Mouse (Mus musculus) stomach, embryonic 14.5 days (tissue): ENCODE measurements at regions not wholly inside any gene's neighbourhood (a gene's known extent, or its start where the extent isn't known, plus 50 kb on each side); places are given as distances from the start of the nearest gene placed in this dataset.

Experiments
- ATAC-seq: fragments of 200-750 bp; cut with Nextera tagmentation; 2 replicates; pipeline ENCODE4 v1.8.0; 2017; ENCODE audit warnings: low read depth, moderate TSS enrichment; ENCODE audit not compliant: insufficient number of reproducible peaks, insufficient read depth, low FRiP score
- H3K27ac ChIP-seq: fragments of 300-500 bp; sonication (generic); 2 replicates; pipeline ENCODE4 v1.5.1; 2014; ENCODE audit warnings: mild to moderate bottlenecking, low read length, moderate library complexity, mixed read lengths
- H3K27me3 ChIP-seq: fragments of 300-500 bp; sonication (generic); 2 replicates; pipeline ENCODE4 v1.6.1; 2014; ENCODE audit warnings: low read length, control low read depth, mixed read lengths; ENCODE audit not compliant: control insufficient read depth, insufficient read depth
- H3K36me3 ChIP-seq: fragments of 300-500 bp; sonication (generic); 2 replicates; pipeline ENCODE4 v1.6.1; 2014; ENCODE audit warnings: mild to moderate bottlenecking, control low read depth, low read length, moderate library complexity, mixed read lengths; ENCODE audit not compliant: control insufficient read depth, insufficient read depth
- H3K4me1 ChIP-seq: fragments of 300-500 bp; sonication (generic); 2 replicates; pipeline ENCODE4 v1.6.1; 2014; ENCODE audit warnings: low read length, control low read depth, mixed read lengths; ENCODE audit not compliant: control insufficient read depth, insufficient read depth
- H3K4me2 ChIP-seq: fragments of 300-500 bp; sonication (generic); replicated peaks from 2 replicates; pipeline ENCODE4 v1.6.1; 2014; ENCODE audit warnings: low read depth, low read length, control low read depth
- H3K4me3 ChIP-seq: fragments of 300-500 bp; sonication (generic); 2 replicates; pipeline ENCODE4 v1.5.1; 2014; ENCODE audit warnings: low read depth, low read length, control low read depth
- H3K9ac ChIP-seq: fragments of 300-500 bp; sonication (generic); replicated peaks from 2 replicates; pipeline ENCODE4 v1.6.1; 2014; ENCODE audit warnings: low read depth, mild to moderate bottlenecking, control low read depth, low read length, moderate library complexity, mixed read lengths
- H3K9me3 ChIP-seq: fragments of 300-500 bp; sonication (generic); 2 replicates; pipeline ENCODE4 v1.6.1; 2016; ENCODE audit warnings: low read depth, low read length, control low read depth; ENCODE audit not compliant: control insufficient read depth
- WGBS: fragments of 180-500 bp; shearing (Covaris S2); extraction: QIAGEN DNeasy Blood & Tissue Kit; methylation state at CpG from one replicate; pipeline ENCODE4 v1.1.7; 2014; 5-methylcytosine and 5-hydroxymethylcytosine counted together

DNA sequence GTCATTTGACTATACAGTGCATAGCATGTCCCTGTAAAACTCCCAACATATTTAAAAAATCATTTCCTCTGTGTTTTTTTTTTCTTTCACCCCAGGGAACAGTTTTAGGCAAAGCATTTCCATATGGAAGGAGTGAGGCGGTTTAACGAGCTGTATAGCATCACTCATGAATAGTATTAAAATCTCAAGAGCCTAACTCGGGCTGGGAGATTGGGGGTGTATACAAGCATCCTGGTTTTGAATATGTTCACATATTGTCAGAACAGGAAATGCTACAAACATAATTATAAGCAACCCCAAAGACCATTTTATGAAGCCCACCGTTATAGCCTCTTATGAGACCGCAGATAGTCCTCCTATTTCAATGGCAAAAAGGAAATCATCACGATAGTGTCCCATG, 370.5 kb downstream of the Pros1 start:
- H3K4me1 ChIP-seq = no peaks in the 10 kb centered on the region
- 80% methylated on average over 6 of the region's 6 CpGs for WGBS
- no peak overlapping the region for H3K27ac ChIP-seq
- no peaks in the 10 kb centered on the region for H3K27me3 ChIP-seq
- no peak overlapping the region for H3K9ac ChIP-seq
- H3K4me2 ChIP-seq = no peak overlapping the region
- H3K36me3 ChIP-seq = no peaks in the 10 kb centered on the region
- ATAC-seq = no peak
- H3K4me3 ChIP-seq = no peak overlapping the region
- H3K9me3 ChIP-seq = no peaks in the 10 kb centered on the region

DNA sequence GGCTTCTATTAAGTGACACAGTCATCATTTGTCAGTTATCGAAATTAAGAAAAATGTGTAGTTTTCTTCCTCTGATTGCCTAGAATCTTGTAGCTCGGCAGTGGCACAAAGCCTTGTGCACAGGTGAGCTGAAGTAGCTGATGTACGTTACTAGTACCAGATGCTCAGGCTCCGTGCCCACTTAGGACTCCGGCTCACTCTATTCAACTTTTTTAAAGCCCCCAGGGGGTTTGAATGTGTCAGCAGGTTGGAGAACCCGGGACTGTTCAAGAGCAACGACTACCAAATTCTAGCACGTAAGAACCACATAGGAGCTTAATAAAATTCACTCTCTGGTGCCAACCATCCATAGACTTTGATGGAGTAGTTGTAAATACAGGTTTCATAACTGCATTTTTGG, 371.0 kb downstream of the Pros1 start:
- Histone ChIP-seq H3K9ac (no peak overlapping the region), H3K27me3 (no peaks in the 10 kb centered on the region), H3K4me3 (no peak overlapping the region), H3K9me3 (no peaks in the 10 kb centered on the region), H3K36me3 (no peaks in the 10 kb centered on the region), H3K4me2 (no peak overlapping the region), H3K4me1 (no peaks in the 10 kb centered on the region), H3K27ac (no peak overlapping the region)
- no peak for ATAC-seq
- 86% methylated on average over 8 of the region's 8 CpGs for WGBS

DNA sequence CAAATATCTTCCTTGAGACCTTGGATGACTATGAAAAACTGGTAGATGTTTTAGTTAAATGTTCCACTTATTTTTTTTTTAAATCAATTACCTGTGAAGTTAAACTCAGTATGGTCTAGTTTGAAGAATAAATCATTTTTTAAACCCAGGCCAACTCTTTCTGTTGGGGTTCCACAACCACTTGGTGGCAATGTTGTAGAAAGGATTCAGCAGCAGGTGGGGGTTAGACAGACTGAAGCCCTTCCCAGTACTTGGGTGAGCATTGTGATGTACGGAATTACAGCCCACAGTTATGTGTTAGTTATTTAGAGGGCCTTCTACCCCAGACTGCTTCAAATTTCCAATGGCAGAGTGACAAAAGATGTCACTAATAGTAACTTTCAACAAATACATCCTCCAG, 375.0 kb downstream of the Pros1 start:
- WGBS = 26% methylated on average over 1 of the region's 1 CpGs
- no peaks in the 10 kb centered on the region for H3K27me3 ChIP-seq
- H3K4me3 ChIP-seq = no peak overlapping the region
- no peak overlapping the region for H3K27ac ChIP-seq
- H3K4me1 ChIP-seq = no peaks in the 10 kb centered on the region
- no peak for ATAC-seq
- no peak overlapping the region for H3K4me2 ChIP-seq
- no peak overlapping the region for H3K9ac ChIP-seq
- H3K9me3 ChIP-seq = no peaks in the 10 kb centered on the region
- no peaks in the 10 kb centered on the region for H3K36me3 ChIP-seq

DNA sequence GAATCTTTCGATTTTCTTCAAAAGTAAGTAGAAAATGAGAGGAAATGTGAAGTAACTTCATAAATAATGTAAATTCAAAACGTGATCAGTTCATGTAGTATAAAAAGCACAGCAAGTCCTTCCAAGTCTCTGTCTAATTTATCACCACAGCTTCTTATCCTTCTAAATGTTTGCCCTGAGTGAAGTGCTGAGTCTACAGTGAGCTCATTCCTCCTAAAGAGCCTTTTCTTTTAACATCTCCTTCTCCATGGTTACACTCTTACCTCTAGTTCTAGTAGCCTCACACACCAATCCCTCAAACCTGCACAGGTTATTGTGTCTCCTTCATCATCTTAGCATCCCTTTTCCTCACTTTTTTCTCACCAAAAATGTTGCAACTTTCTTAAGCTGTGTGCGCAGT, 375.5 kb downstream of the Pros1 start:
- H3K27ac ChIP-seq = no peak overlapping the region
- H3K9ac ChIP-seq = no peak overlapping the region
- H3K27me3 ChIP-seq = no peaks in the 10 kb centered on the region
- H3K4me1 ChIP-seq = no peaks in the 10 kb centered on the region
- WGBS = 65% methylated on average over 3 of the region's 3 CpGs
- H3K36me3 ChIP-seq = no peaks in the 10 kb centered on the region
- no peak overlapping the region for H3K4me2 ChIP-seq
- H3K9me3 ChIP-seq = no peaks in the 10 kb centered on the region
- ATAC-seq = no peak
- no peak overlapping the region for H3K4me3 ChIP-seq

DNA sequence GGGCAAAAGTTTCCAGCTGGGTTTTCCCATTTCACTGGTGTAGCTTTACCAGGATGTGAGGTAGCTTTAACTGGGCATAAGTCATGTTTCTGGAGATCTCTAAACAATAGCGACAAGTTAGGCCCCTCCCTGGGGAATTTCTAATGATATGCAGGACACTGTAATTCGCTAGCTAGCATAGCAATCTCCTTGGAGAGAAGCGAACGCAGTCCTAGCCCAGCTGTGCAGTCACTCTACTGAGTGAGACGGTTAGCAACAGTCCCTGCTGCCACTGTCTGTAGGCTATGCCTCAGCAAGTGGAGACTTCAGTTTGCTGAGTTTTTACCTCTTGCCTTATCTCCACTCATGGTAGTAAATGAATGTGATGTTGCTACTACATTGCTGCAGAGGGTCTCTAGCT, 416.1 kb downstream of the Pros1 start:
- ATAC-seq = no peak
- H3K27ac ChIP-seq = no peak overlapping the region
- H3K4me1 ChIP-seq = no peaks in the 10 kb centered on the region
- H3K27me3 ChIP-seq = no peaks in the 10 kb centered on the region
- H3K36me3 ChIP-seq = no peaks in the 10 kb centered on the region
- WGBS = 28% methylated on average over 5 of the region's 5 CpGs
- no peak overlapping the region for H3K4me2 ChIP-seq
- no peak overlapping the region for H3K9ac ChIP-seq
- H3K9me3 ChIP-seq = no peaks in the 10 kb centered on the region
- no peak overlapping the region for H3K4me3 ChIP-seq

DNA sequence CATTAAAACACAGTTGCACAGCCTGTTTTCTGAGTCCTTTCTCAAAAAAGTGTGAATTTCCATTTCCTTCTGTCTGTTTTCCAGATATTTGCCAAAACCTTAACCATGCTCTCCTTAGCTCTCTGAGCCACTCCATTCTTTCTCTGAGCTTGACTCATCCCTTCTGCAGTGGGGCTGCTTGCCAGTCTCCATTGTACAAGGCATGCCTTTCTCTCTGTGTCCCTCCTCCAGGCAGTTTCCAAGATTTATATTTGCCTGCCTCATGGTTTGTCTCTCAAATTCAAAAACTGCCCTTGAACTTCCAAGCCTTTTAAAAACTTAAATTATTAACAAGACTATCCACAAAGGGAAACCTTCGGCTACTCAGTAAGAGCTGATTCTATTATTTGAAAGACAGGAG, 423.4 kb downstream of the Pros1 start:
- no peaks in the 10 kb centered on the region for H3K9me3 ChIP-seq
- no peak overlapping the region for H3K27ac ChIP-seq
- no peak overlapping the region for H3K4me3 ChIP-seq
- H3K36me3 ChIP-seq = no peaks in the 10 kb centered on the region
- H3K27me3 ChIP-seq = no peaks in the 10 kb centered on the region
- ATAC-seq = no peak
- 68% methylated on average over 1 of the region's 1 CpGs for WGBS
- no peak overlapping the region for H3K9ac ChIP-seq
- H3K4me1 ChIP-seq = no peaks in the 10 kb centered on the region
- no peak overlapping the region for H3K4me2 ChIP-seq

DNA sequence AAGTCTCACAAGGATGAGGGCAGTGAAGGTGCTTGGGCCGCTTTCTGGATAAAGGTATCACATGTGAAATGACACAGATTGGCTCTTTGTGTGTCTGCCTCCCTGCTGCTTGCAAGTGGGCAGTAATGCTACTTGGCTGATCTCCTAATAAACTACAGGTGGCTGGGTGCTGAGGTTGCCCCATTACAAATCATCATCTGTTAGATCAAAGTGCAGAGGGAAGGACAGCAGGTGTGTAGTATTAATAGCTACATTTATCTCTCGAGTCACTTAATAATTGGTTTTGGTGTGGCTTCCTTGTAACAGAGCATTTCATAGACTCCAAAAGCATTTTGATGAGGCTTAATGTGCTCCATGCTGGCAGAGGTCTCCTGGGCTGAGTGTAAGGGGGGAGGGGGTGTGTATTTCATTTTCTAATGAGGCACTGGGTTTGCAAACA, 424.2 kb downstream of the Pros1 start:
- Histone ChIP-seq H3K9me3 (no peaks in the 10 kb centered on the region), H3K27me3 (no peaks in the 10 kb centered on the region), H3K4me2 (no peak overlapping the region), H3K9ac (no peak overlapping the region), H3K4me1 (no peaks in the 10 kb centered on the region), H3K27ac (no peak overlapping the region), H3K36me3 (no peaks in the 10 kb centered on the region), H3K4me3 (no peak overlapping the region)
- 55% methylated on average over 2 of the region's 2 CpGs for WGBS
- no peak for ATAC-seq

DNA sequence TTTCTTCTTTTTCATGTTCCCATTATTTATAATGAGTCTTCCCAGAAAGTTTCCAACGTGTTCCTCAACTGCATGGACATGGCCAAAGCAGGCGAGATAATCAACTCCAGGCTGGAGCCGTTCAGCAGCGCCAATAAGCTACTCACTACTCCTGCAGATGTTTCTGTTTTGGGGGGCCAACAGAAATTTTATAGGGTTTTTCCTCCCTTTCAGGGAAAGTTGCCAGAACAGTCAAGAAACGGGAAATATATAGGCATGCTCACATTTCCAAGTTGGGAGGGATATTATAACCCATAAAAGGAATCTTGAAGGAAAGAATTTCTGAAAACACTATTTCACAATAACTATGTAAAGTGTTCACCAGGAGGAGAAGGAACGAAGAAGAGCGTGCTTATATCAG, 433.5 kb downstream of the Pros1 start:
- WGBS = 52% methylated on average over 7 of the region's 7 CpGs
- Histone ChIP-seq H3K4me3 (no peak overlapping the region), H3K36me3 (no peaks in the 10 kb centered on the region), H3K9me3 (no peaks in the 10 kb centered on the region), H3K4me2 (no peak overlapping the region), H3K27me3 (no peaks in the 10 kb centered on the region), H3K27ac (no peak overlapping the region), H3K4me1 (no peaks in the 10 kb centered on the region), H3K9ac (no peak overlapping the region)
- no peak for ATAC-seq

DNA sequence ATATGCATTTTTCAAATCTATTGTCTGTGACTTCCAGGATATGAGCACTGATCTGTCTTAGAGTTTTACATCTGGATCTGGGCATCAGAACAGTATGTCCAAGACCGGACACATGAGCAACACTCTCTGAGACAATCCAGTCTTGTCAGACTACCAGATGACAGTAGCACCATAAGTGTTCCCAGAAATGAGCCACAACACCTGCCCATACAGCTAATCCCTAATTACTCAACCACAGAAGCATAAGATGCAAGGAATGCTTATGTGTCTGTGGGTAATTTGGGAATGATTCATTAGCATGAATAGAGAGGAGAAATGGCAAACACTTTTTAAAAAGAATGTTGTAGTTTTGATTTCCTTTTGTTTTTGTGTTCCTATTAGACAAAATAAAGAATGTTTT, 457.6 kb downstream of the Pros1 start:
- 97% methylated on average over 1 of the region's 1 CpGs for WGBS

More for the DNA sequence above, 457.6 kb downstream of the Pros1 start:
- no peaks in the 10 kb centered on the region for H3K27me3 ChIP-seq
- no peak for ATAC-seq
- H3K36me3 ChIP-seq = no peaks in the 10 kb centered on the region
- 0 out of 2 replicates have a peak, but pooled peaks cover 3% of the 10 kb centered on the region for H3K9me3 ChIP-seq
- H3K27ac ChIP-seq = no peak overlapping the region
- no peak overlapping the region for H3K4me3 ChIP-seq
- no peak overlapping the region for H3K4me2 ChIP-seq
- no peaks in the 10 kb centered on the region for H3K4me1 ChIP-seq
- no peak overlapping the region for H3K9ac ChIP-seq
